Mouse (Mus musculus): ENCODE measurements at regions not wholly inside any gene's neighbourhood (a gene's known extent, or its start where the extent isn't known, plus 50 kb on each side); places are given as distances from the start of the nearest gene placed in this dataset.

GRCm38 (mm10) chr1:75706126-75706525, 160.1 kb downstream of the Slc4a3 start:
- TF ChIP-seq EP300 (optimal IDR thresholded peaks at IDR 0.05), result no peak
- no peak for TF ChIP-seq CTCF (IDR thresholded peaks at IDR 0.05; ENCODE audit: low read depth)

Measured in stomach, postnatal 0 days (tissue).